Mouse (Mus musculus) liver, embryonic 12.5 days (tissue): ENCODE data around the gene Zswim8. TPM values are rescaled to one million over a fixed set of nuclear protein-coding genes. Genes with fewer than 3 reads are reported as not detected.
A peak's percentile ranks its signal among the peaks of the same experiment; 100 is the strongest.
"Not testable (repeated sequence)": the region's sequence is repeated elsewhere in the genome, so short reads cannot be mapped to it uniquely, and the experiment has no call there.

Experiments used
- ATAC-seq: fragments of 200-750 bp; cut with Nextera tagmentation; 2 replicates; pipeline ENCODE4 v1.8.0; 2017; ENCODE audit warnings: moderate number of reproducible peaks, mild to moderate bottlenecking, moderate library complexity
- H3K27ac ChIP-seq: fragments of 300-500 bp; sonication (generic); 2 replicates; pipeline ENCODE4 v1.5.1; 2016; ENCODE audit warnings: mild to moderate bottlenecking
- H3K27me3 ChIP-seq: fragments of 300-500 bp; sonication (generic); replicated peaks from 2 replicates; pipeline ENCODE4 v1.6.1; 2016; ENCODE audit warnings: mild to moderate bottlenecking, moderate library complexity
- H3K36me3 ChIP-seq: fragments of 300-500 bp; sonication (generic); 2 replicates; pipeline ENCODE4 v1.6.1; 2016; ENCODE audit warnings: mild to moderate bottlenecking, moderate library complexity
- H3K4me1 ChIP-seq: fragments of 300-500 bp; sonication (generic); 2 replicates; pipeline ENCODE4 v1.6.1; 2016
- H3K4me2 ChIP-seq: fragments of 300-500 bp; sonication (generic); 2 replicates; pipeline ENCODE4 v1.6.1; 2016; ENCODE audit warnings: mild to moderate bottlenecking, moderate library complexity
- H3K4me3 ChIP-seq: fragments of 300-500 bp; sonication (generic); 2 replicates; pipeline ENCODE4 v1.5.1; 2016; ENCODE audit warnings: mild to moderate bottlenecking, moderate library complexity
- H3K9ac ChIP-seq: fragments of 300-500 bp; sonication (generic); 2 replicates; pipeline ENCODE4 v1.6.1; 2016; ENCODE audit warnings: mild to moderate bottlenecking, moderate library complexity
- H3K9me3 ChIP-seq: fragments of 300-500 bp; sonication (generic); replicated peaks from 2 replicates; pipeline ENCODE4 v1.6.1; 2016; ENCODE audit warnings: mild to moderate bottlenecking, moderate library complexity
- WGBS: fragments of 180-500 bp; shearing (Covaris S2); methylation state at CpG from one replicate; pipeline ENCODE4 v1.1.7; 2016; ENCODE audit not compliant: insufficient replicate concordance; 5-methylcytosine and 5-hydroxymethylcytosine counted together
- polyA plus RNA-seq: library from polyadenylated mRNA; unstranded; fragments of >200 nt; fragmentation: Nextera tagmentation; extraction: Ambion mirVana; gene quantifications from 2 replicates; pipeline ENCODE4 v1.2.1, GENCODE M21; 2016

Zswim8 gene
- polyA plus RNA-seq, 1 experiment from 2014 or later = 10.7 TPM

GRCm38 (mm10) chr14:20694884-20695760 is 12.2 kb upstream of the Zswim8 start, which contains the start of gene Fut11:
Gene Fut11, plus strand, starts transcription at chr14:20694968.
- Histone ChIP-seq H3K27me3 (no peaks in the 10 kb centered on the region), H3K4me2 (peak within 1 kb of the TSS; percentile 90), H3K9me3 (no peaks in the 10 kb centered on the region), H3K4me1 (peaks cover 59% of the 10 kb centered on the region), H3K36me3 (peaks cover 78% of the 10 kb centered on the region), H3K9ac (peak within 1 kb of the TSS; percentile 94), H3K4me3 (peak within 1 kb of the TSS; percentile 94), H3K27ac (peak within 1 kb of the TSS; percentile 96)
- peak; percentile 87 for ATAC-seq
- under 1% methylated on average over 111 of the region's 111 CpGs for WGBS

- no peaks in the 10 kb centered on the region for H3K27me3 ChIP-seq
- ATAC-seq = no peak
- peaks cover 76% of the 10 kb centered on the region for H3K36me3 ChIP-seq
- WGBS = 21% methylated on average over 27 of the region's 27 CpGs
- H3K4me2 ChIP-seq = peak overlapping the region; percentile 90
- H3K9me3 ChIP-seq = no peaks in the 10 kb centered on the region
- H3K4me1 ChIP-seq = peaks cover 67% of the 10 kb centered on the region
- H3K4me3 ChIP-seq = peak overlapping the region; percentile 94
- peak overlapping the region; percentile 96 for H3K27ac ChIP-seq
- H3K9ac ChIP-seq = peak overlapping the region; percentile 94
Observed at GRCm38 (mm10) chr14:20695761-20696520, 11.4 kb upstream of the Zswim8 start.

GRCm38 (mm10) chr14:20696986-20697385 is 10.4 kb upstream of the Zswim8 start:
- 26% methylated on average over 1 of the region's 1 CpGs for WGBS
- Histone ChIP-seq H3K27ac (no peak overlapping the region), H3K9ac (no peak overlapping the region), H3K27me3 (no peaks in the 10 kb centered on the region), H3K4me1 (peaks cover 77% of the 10 kb centered on the region), H3K4me3 (0 out of 2 replicates have a peak overlapping the region, but pooled peaks have one; percentile 94), H3K36me3 (peaks cover 65% of the 10 kb centered on the region), H3K9me3 (no peaks in the 10 kb centered on the region), H3K4me2 (peak overlapping the region; percentile 90)
- ATAC-seq = no peak

GRCm38 (mm10) chr14:20698515-20698914 is 8.8 kb upstream of the Zswim8 start:
- no peak for ATAC-seq
- 52% methylated on average over 2 of the region's 2 CpGs for WGBS
- H3K4me1 ChIP-seq = peaks cover 79% of the 10 kb centered on the region
- no peak overlapping the region for H3K27ac ChIP-seq
- H3K27me3 ChIP-seq = no peaks in the 10 kb centered on the region
- H3K9ac ChIP-seq = no peak overlapping the region
- peak overlapping the region; percentile 14; the same call in 1 of the 2 replicates for H3K4me2 ChIP-seq
- peaks cover 50% of the 10 kb centered on the region for H3K36me3 ChIP-seq
- H3K9me3 ChIP-seq = no peaks in the 10 kb centered on the region
- H3K4me3 ChIP-seq = no peak overlapping the region

GRCm38 (mm10) chr14:20700362-20700761 is 7.0 kb upstream of the Zswim8 start:
- no peak for ATAC-seq
- Histone ChIP-seq H3K27me3 (no peaks in the 10 kb centered on the region), H3K9me3 (no peaks in the 10 kb centered on the region), H3K36me3 (peaks cover 54% of the 10 kb centered on the region), H3K27ac (no peak overlapping the region), H3K4me2 (no peak overlapping the region), H3K4me1 (peaks cover 75% of the 10 kb centered on the region), H3K4me3 (no peak overlapping the region), H3K9ac (no peak overlapping the region)
- WGBS = 90% methylated on average over 3 of the region's 3 CpGs

- H3K27me3 ChIP-seq = no peaks in the 10 kb centered on the region
- H3K4me3 ChIP-seq = peak overlapping the region; percentile 92
- no peak for ATAC-seq
- H3K4me2 ChIP-seq = peak overlapping the region; percentile 79
- peak overlapping the region; percentile 87 for H3K9ac ChIP-seq
- H3K27ac ChIP-seq = no peak overlapping the region
- H3K36me3 ChIP-seq = peaks cover 51% of the 10 kb centered on the region
- no peaks in the 10 kb centered on the region for H3K9me3 ChIP-seq
- H3K4me1 ChIP-seq = peaks cover 68% of the 10 kb centered on the region
- WGBS = 65% methylated on average over 8 of the region's 8 CpGs
Observed at GRCm38 (mm10) chr14:20701554-20701953, 5.8 kb upstream of the Zswim8 start.

- H3K27me3 ChIP-seq = no peaks in the 10 kb centered on the region
- peak overlapping the region; percentile 87 for H3K9ac ChIP-seq
- peaks cover 47% of the 10 kb centered on the region for H3K36me3 ChIP-seq
- no peaks in the 10 kb centered on the region for H3K9me3 ChIP-seq
- ATAC-seq = peak; percentile 27
- H3K4me3 ChIP-seq = peak overlapping the region; percentile 92
- peak overlapping the region; percentile 92 for H3K27ac ChIP-seq
- peak overlapping the region; percentile 79 for H3K4me2 ChIP-seq
- WGBS = 11% methylated on average over 15 of the region's 15 CpGs
- H3K4me1 ChIP-seq = peaks cover 64% of the 10 kb centered on the region
Observed at GRCm38 (mm10) chr14:20702096-20702740, 5.1 kb upstream of the Zswim8 start.

GRCm38 (mm10) chr14:20702741-20703381 is 4.5 kb upstream of the Zswim8 start, which contains the start of gene Chchd1:
Gene Chchd1, plus strand, starts transcription at chr14:20703006.
- Histone ChIP-seq H3K27ac (peak within 1 kb of the TSS; percentile 92), H3K9ac (peak within 1 kb of the TSS; percentile 87), H3K4me1 (peaks cover 58% of the 10 kb centered on the region), H3K4me2 (peak within 1 kb of the TSS; percentile 79), H3K36me3 (peaks cover 43% of the 10 kb centered on the region), H3K27me3 (no peaks in the 10 kb centered on the region), H3K4me3 (peak within 1 kb of the TSS; percentile 92), H3K9me3 (no peaks in the 10 kb centered on the region)
- peak; percentile 81 for ATAC-seq
- WGBS = 1% methylated on average over 61 of the region's 61 CpGs

GRCm38 (mm10) chr14:20703461-20703860 is 3.9 kb upstream of the Zswim8 start:
- Histone ChIP-seq H3K9ac (peak overlapping the region; percentile 87), H3K4me2 (peak overlapping the region; percentile 79), H3K27ac (peak overlapping the region; percentile 92), H3K36me3 (peaks cover 37% of the 10 kb centered on the region), H3K4me3 (peak overlapping the region; percentile 92), H3K4me1 (peaks cover 58% of the 10 kb centered on the region)
- H3K9me3 ChIP-seq, H3K27me3 ChIP-seq, ATAC-seq: not testable (repeated sequence)
- WGBS = 6% methylated on average over 8 of the region's 8 CpGs

- Histone ChIP-seq H3K27me3 (no peaks in the 10 kb centered on the region), H3K27ac (peak overlapping the region; percentile 87), H3K4me2 (peak overlapping the region; percentile 99), H3K4me1 (peaks cover 43% of the 10 kb centered on the region), H3K9me3 (no peaks in the 10 kb centered on the region), H3K9ac (peak overlapping the region; percentile 95), H3K36me3 (peaks cover 48% of the 10 kb centered on the region), H3K4me3 (peak overlapping the region; percentile 91)
- no peak for ATAC-seq
- 27% methylated on average over 10 of the region's 10 CpGs for WGBS
Observed at GRCm38 (mm10) chr14:20708239-20708638, 887 bp downstream of the Zswim8 start.

- H3K27me3 ChIP-seq = no peaks in the 10 kb centered on the region
- WGBS = 71% methylated on average over 11 of the region's 11 CpGs
- no peak overlapping the region for H3K9ac ChIP-seq
- peaks cover 41% of the 10 kb centered on the region for H3K4me1 ChIP-seq
- no peak overlapping the region for H3K4me2 ChIP-seq
- ATAC-seq = 0 out of 2 replicates have a peak, but pooled peaks have one; percentile 3
- no peaks in the 10 kb centered on the region for H3K9me3 ChIP-seq
- H3K4me3 ChIP-seq = no peak overlapping the region
- H3K27ac ChIP-seq = no peak overlapping the region
- peaks cover 86% of the 10 kb centered on the region for H3K36me3 ChIP-seq
Observed at GRCm38 (mm10) chr14:20713832-20714231, 6.5 kb downstream of the Zswim8 start.
